Mouse (Mus musculus) lung, embryonic 16.5 days (tissue): ENCODE data around the gene Agpat2. TPM values are rescaled to one million over a fixed set of nuclear protein-coding genes. Genes with fewer than 3 reads are reported as not detected.
A peak's percentile ranks its signal among the peaks of the same experiment; 100 is the strongest.

Experiments used
- ATAC-seq: fragments of 200-750 bp; cut with Nextera tagmentation; 2 replicates; pipeline ENCODE4 v1.8.0; 2017; ENCODE audit warnings: low read depth, mild to moderate bottlenecking, moderate library complexity
- H3K27ac ChIP-seq: fragments of 300-500 bp; sonication (generic); 2 replicates; pipeline ENCODE4 v1.5.1; 2014; ENCODE audit warnings: mild to moderate bottlenecking, control low read depth, low read length
- H3K27me3 ChIP-seq: fragments of 300-500 bp; sonication (generic); 2 replicates; pipeline ENCODE4 v1.6.1; 2014; ENCODE audit warnings: low read depth, low read length, mixed read lengths; ENCODE audit not compliant: control insufficient read depth, insufficient read depth
- H3K36me3 ChIP-seq: fragments of 300-500 bp; sonication (generic); 2 replicates; pipeline ENCODE4 v1.6.1; 2014; ENCODE audit warnings: low read length; ENCODE audit not compliant: control insufficient read depth, insufficient read depth
- H3K4me1 ChIP-seq: fragments of 300-500 bp; sonication (generic); replicated peaks from 2 replicates; pipeline ENCODE4 v1.6.1; 2014; ENCODE audit warnings: low read length, mixed read lengths; ENCODE audit not compliant: control insufficient read depth, insufficient read depth
- H3K4me2 ChIP-seq: fragments of 300-500 bp; sonication (generic); 2 replicates; pipeline ENCODE4 v1.6.1; 2014; ENCODE audit warnings: low read depth, low read length, control low read depth
- H3K4me3 ChIP-seq: fragments of 300-500 bp; sonication (generic); 2 replicates; pipeline ENCODE4 v1.5.1; 2014; ENCODE audit warnings: mild to moderate bottlenecking, low read length, control low read depth
- H3K9ac ChIP-seq: fragments of 300-500 bp; sonication (generic); 2 replicates; pipeline ENCODE4 v1.6.1; 2014; ENCODE audit warnings: low read length, control low read depth
- H3K9me3 ChIP-seq: fragments of 300-500 bp; sonication (generic); 2 replicates; pipeline ENCODE4 v1.6.1; 2016; ENCODE audit warnings: low read length; ENCODE audit not compliant: control insufficient read depth
- WGBS: fragments of 180-500 bp; shearing (Covaris S2); extraction: QIAGEN DNeasy Blood & Tissue Kit; methylation state at CpG from one replicate; pipeline ENCODE4 v1.1.7; 2014; 5-methylcytosine and 5-hydroxymethylcytosine counted together
- polyA plus RNA-seq: library from polyadenylated mRNA; unstranded; fragments of >200 nt; fragmentation: Nextera tagmentation; extraction: Ambion mirVana; gene quantifications from 2 replicates; pipeline ENCODE4 v1.2.1, GENCODE M21; 2015

The Agpat2 gene
- polyA plus RNA-seq, 1 experiment from 2014 or later, result 43.0 TPM

DNA sequence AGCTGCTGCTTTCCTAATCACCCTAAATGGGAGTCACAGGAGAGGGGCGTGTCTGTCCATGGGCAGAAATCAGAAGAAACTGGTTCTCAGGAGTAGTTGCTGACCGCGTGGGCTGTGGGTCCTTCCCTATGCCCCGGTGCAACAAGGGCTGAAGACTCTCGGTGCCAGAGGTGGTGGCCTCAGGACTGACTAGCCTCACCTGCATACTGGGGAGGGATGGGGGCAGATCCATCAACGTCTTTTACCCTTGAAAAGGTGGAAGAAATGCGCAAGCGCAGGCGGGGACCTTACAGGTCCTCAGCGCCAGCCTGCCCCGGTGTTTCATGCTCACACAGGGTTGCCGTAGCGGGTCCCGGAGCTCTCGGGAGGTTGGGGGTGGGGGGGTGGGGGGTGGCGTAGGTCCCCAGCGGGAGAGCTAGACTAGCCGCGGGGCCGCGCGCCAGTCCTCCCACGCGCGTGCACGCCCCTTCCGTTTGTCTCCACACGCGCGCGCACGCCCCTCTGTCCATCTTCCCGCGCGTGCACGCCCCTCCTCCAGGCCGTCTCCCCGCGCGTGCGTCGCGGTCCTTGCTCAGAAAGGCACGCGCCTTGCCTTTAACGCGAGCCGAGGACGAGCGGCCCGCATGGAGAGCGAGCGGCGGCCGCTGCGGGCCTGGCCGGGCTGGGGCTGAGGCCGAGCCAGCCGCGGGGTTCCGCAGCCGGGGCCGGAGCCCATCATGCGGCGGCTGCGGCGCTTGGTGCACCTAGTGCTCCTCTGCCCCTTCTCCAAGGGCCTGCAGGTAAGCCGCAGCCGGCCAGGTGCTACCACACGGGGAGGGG is 23.9 kb upstream of the Agpat2 start, which contains the start of gene Fam69b:
Gene Fam69b, plus strand, starts transcription at position 537 of the 819 bp plus-strand sequence.
- WGBS, result under 1% methylated on average over 58 of the region's 70 CpGs
- Histone ChIP-seq H3K4me1 (peaks cover 15% of the 10 kb centered on the region), H3K9ac (peak within 1 kb of the TSS; percentile 90), H3K9me3 (no peaks in the 10 kb centered on the region), H3K36me3 (no peaks in the 10 kb centered on the region), H3K4me3 (peak within 1 kb of the TSS; percentile 68), H3K27ac (0 out of 2 replicates have a peak within 1 kb of the TSS, but pooled peaks have one; percentile 16), H3K4me2 (peak within 1 kb of the TSS; percentile 98), H3K27me3 (no peaks in the 10 kb centered on the region)
- ATAC-seq, result peak; percentile 65

DNA sequence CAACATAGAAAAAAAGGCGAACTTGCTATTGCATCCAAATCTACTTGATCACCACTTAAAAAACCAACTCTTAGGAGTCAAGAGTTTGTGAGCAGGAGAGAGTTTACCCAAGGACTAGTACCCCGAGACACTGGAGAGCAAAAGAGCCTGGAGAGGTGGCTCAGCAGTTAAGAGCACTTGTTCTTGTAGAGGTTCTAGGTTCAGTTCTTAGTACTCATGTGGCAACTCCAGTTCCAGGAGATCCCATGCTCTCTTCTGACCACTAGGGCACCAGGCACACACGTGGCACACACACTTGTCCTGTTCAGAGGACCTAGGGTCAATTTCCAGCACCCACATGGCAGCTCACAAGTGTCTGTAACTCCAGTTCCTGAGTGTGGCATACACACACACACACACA is 21.9 kb upstream of the Agpat2 start:
- Histone ChIP-seq H3K4me1 (peaks cover 17% of the 10 kb centered on the region), H3K27me3 (no peaks in the 10 kb centered on the region), H3K9me3 (no peaks in the 10 kb centered on the region), H3K4me3 (no peak overlapping the region), H3K36me3 (no peaks in the 10 kb centered on the region), H3K9ac (no peak overlapping the region), H3K27ac (no peak overlapping the region), H3K4me2 (no peak overlapping the region)
- WGBS, result 53% methylated on average over 3 of the region's 3 CpGs
- ATAC-seq, result no peak

DNA sequence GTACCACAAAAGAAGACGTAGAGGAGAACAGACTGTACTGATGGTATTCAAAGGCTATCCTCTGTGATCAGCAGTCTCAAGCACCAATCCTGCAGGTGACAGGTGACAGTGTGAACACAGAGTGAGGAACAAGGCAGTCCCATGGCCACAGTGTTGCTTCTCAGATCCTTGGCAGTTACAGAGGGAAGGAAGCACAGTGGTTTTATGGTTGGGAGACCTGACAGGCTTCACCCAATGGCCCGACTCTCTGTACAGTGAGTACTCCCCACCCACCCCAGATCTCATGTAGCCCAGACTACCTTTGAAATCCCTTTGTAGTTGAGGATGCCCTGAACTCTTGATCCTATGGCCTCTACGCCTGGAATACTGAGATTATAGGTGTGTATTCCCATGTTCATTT is 21.2 kb upstream of the Agpat2 start:
- Histone ChIP-seq H3K9ac (no peak overlapping the region), H3K9me3 (no peaks in the 10 kb centered on the region), H3K27ac (no peak overlapping the region), H3K4me1 (peaks cover 15% of the 10 kb centered on the region), H3K36me3 (no peaks in the 10 kb centered on the region), H3K4me2 (no peak overlapping the region), H3K4me3 (no peak overlapping the region), H3K27me3 (no peaks in the 10 kb centered on the region)
- ATAC-seq, result no peak
- whole genome bisulfite sequencing, result 78% methylated on average over 3 of the region's 3 CpGs

DNA sequence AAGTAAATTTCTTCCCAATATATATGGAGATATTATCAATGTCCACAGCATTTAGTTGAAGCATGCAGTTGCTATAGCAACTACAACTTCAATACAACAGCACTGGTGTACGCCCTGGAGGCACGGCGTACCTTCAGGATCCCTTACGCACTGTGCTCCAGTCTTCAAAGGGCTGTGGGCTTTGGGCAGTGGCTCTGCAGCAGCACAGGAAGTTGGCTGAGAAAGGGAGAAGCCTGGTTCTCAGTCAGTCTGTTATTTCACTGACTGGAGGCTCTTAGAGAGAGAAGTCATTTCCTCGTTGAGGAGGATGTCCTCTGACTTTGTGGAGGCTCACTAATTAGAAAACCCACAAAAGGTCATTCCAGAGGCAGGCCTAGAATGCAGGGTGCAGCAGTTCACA is 18.8 kb upstream of the Agpat2 start:
- no peak overlapping the region for H3K27ac ChIP-seq
- H3K4me3 ChIP-seq, result no peak overlapping the region
- ATAC-seq, result no peak
- no peak overlapping the region for H3K9ac ChIP-seq
- H3K27me3 ChIP-seq, result no peaks in the 10 kb centered on the region
- H3K4me1 ChIP-seq, result 0 out of 2 replicates have a peak, but pooled peaks cover 2% of the 10 kb centered on the region
- no peaks in the 10 kb centered on the region for H3K9me3 ChIP-seq
- no peak overlapping the region for H3K4me2 ChIP-seq
- 37% methylated on average over 5 of the region's 5 CpGs for WGBS
- H3K36me3 ChIP-seq, result no peaks in the 10 kb centered on the region

DNA sequence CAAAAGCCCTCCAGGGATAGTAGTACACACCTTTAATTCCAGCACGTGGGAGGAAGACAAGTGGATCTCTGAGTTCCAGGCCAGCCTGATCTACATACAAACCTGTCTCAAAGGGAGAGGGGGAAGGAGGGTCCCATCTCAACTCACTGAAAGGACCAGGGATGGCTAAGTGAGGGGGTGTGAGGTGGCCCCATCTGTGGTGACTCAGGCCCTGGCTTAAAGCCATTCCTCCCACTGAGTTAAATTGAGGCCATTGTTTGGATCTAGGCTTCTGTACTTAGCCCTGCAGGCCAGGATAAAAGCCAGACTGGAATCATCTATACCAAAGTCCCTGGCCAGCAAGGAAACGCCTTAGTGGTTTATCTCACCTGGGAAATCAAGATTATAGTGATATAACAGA is 17.0 kb upstream of the Agpat2 start:
- no peaks in the 10 kb centered on the region for H3K27me3 ChIP-seq
- no peaks in the 10 kb centered on the region for H3K9me3 ChIP-seq
- WGBS, result 32% methylated on average over 2 of the region's 2 CpGs

DNA sequence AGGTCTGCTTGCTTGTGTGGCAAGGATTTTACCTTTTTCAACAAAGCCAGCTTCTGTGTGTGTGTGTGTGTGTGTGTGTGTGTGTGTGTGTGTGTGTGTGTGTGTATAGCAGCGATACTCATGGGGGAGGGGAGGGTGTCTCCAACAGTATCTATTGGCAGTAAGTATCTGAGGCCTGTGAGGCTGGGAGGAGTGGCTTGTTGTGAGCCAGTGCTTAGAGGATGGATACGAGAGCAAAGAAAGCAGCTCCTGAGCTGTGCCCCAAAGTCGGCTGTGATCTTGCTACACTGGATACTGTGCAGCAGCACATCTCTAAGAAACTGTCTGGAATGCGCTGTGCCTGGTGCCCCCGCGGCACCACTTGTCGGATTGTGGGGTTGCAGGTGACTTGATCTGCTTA is 13.7 kb upstream of the Agpat2 start:
- WGBS, result 50% methylated on average over 7 of the region's 7 CpGs
- no peaks in the 10 kb centered on the region for H3K9me3 ChIP-seq
- H3K27ac ChIP-seq, result no peak overlapping the region
- no peaks in the 10 kb centered on the region for H3K36me3 ChIP-seq
- no peaks in the 10 kb centered on the region for H3K27me3 ChIP-seq
- ATAC-seq, result no peak
- no peak overlapping the region for H3K4me2 ChIP-seq
- H3K4me3 ChIP-seq, result no peak overlapping the region
- H3K9ac ChIP-seq, result no peak overlapping the region
- H3K4me1 ChIP-seq, result 0 out of 2 replicates have a peak, but pooled peaks cover 2% of the 10 kb centered on the region

More for the DNA sequence above, 17.0 kb upstream of the Agpat2 start:
- Histone ChIP-seq H3K4me3 (no peak overlapping the region), H3K27ac (no peak overlapping the region), H3K36me3 (no peaks in the 10 kb centered on the region), H3K9ac (no peak overlapping the region), H3K4me1 (0 out of 2 replicates have a peak, but pooled peaks cover 2% of the 10 kb centered on the region), H3K4me2 (no peak overlapping the region)
- no peak for ATAC-seq

DNA sequence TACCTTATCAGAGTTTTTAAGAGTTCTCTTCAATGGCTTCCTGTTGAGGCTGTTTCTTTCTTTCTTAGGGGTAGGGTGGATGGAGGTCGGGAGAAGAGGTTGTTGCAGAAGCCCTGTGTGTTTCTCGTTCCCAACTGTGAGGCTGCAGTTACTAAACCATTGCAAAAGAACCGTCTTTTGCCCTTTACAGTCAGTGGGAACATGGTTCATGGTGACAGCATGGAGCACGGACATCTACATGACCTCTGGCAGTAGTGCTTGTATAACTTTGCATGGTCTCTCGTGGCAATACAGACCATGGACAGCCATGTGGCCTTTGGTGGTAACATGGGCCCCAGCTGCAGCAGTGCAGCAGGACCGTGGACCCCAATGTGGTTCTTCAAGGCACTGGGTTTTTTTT is 13.1 kb upstream of the Agpat2 start:
- Histone ChIP-seq H3K4me2 (no peak overlapping the region), H3K9me3 (no peaks in the 10 kb centered on the region), H3K4me3 (no peak overlapping the region), H3K4me1 (no peaks in the 10 kb centered on the region), H3K36me3 (no peaks in the 10 kb centered on the region), H3K9ac (no peak overlapping the region), H3K27ac (no peak overlapping the region), H3K27me3 (no peaks in the 10 kb centered on the region)
- ATAC-seq, result no peak
- WGBS, result 71% methylated on average over 6 of the region's 6 CpGs

DNA sequence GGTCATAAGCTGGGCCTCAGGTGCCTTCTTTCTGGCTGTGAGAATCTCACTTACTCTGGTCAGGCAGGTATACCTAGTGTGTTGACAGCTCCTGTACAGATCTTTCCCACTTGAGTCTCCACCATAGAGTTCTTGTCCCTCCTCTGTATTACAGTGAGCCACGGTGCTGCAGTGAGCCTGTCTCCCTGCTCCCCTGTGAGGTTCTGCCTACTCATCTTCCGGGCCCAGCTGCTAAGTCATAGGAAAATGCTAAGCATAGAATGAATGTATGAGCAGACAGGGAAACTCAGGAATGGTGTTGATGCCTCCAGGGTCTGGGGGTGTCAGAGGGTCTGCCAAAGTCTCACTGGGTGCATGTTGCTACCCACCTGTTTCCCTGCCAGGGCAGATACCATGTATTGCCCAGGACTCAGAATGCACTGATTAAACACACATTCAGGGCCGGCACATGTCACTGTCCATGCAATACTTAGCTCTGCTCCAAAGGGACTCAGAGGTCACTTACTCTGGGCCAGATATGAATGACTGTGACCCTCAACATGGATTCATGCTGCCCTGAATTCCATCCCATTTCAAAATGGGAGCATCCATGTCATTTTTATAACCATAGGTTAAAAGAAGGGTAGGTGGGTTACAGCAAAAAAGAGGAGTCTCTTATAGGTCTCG is 11.4 kb upstream of the Agpat2 start:
- ATAC-seq, result no peak
- Histone ChIP-seq H3K27me3 (no peaks in the 10 kb centered on the region), H3K4me2 (no peak overlapping the region), H3K4me1 (no peaks in the 10 kb centered on the region; the same call in 1 of the 2 replicates), H3K36me3 (no peaks in the 10 kb centered on the region), H3K4me3 (no peak overlapping the region), H3K27ac (no peak overlapping the region), H3K9me3 (no peaks in the 10 kb centered on the region), H3K9ac (no peak overlapping the region)
- WGBS, result 74% methylated on average over 4 of the region's 4 CpGs

GRCm38 (mm10) chr2:26614903-26615302 is 10.7 kb upstream of the Agpat2 start:
- H3K4me1 ChIP-seq, result no peaks in the 10 kb centered on the region; the same call in 1 of the 2 replicates
- 69% methylated on average over 5 of the region's 5 CpGs for WGBS
- H3K36me3 ChIP-seq, result no peaks in the 10 kb centered on the region
- no peaks in the 10 kb centered on the region for H3K9me3 ChIP-seq
- H3K9ac ChIP-seq, result no peak overlapping the region
- no peaks in the 10 kb centered on the region for H3K27me3 ChIP-seq
- H3K4me2 ChIP-seq, result no peak overlapping the region
- no peak for ATAC-seq
- H3K27ac ChIP-seq, result no peak overlapping the region
- H3K4me3 ChIP-seq, result no peak overlapping the region
